Mouse (Mus musculus) heart, embryonic 11.5 days (tissue): ENCODE results near the gene Abhd14a. TPM values are rescaled to one million over a fixed set of nuclear protein-coding genes. Genes with fewer than 3 reads are reported as not detected.
A peak's percentile ranks its signal among the peaks of the same experiment; 100 is the strongest.

Experiments
- ATAC-seq: fragments of 200-750 bp; cut with Nextera tagmentation; replicated peaks from 2 replicates; pipeline ENCODE4 v1.8.0; 2017; ENCODE audit warnings: moderate library complexity; ENCODE audit not compliant: insufficient number of reproducible peaks, low FRiP score, low TSS enrichment
- H3K27ac ChIP-seq: fragments of 300-500 bp; sonication (generic); 2 replicates; pipeline ENCODE4 v1.5.1; 2014; ENCODE audit warnings: mild to moderate bottlenecking, low read depth, low read length
- H3K27me3 ChIP-seq: fragments of 300-500 bp; sonication (generic); 2 replicates; pipeline ENCODE4 v1.6.1; 2014; ENCODE audit warnings: mild to moderate bottlenecking, low read length, mixed read lengths; ENCODE audit not compliant: control insufficient read depth, insufficient read depth
- H3K36me3 ChIP-seq: fragments of 300-500 bp; sonication (generic); 2 replicates; pipeline ENCODE4 v1.6.1; 2014; ENCODE audit warnings: mild to moderate bottlenecking, low read length, moderate library complexity, mixed read lengths; ENCODE audit not compliant: control insufficient read depth, insufficient read depth
- H3K4me1 ChIP-seq: fragments of 300-500 bp; sonication (generic); 2 replicates; pipeline ENCODE4 v1.6.1; 2014; ENCODE audit warnings: low read length; ENCODE audit not compliant: control insufficient read depth, insufficient read depth
- H3K4me2 ChIP-seq: fragments of 300-500 bp; sonication (generic); 2 replicates; pipeline ENCODE4 v1.6.1; 2014; ENCODE audit warnings: mild to moderate bottlenecking, moderate library complexity
- H3K4me3 ChIP-seq: fragments of 300-500 bp; sonication (generic); 2 replicates; pipeline ENCODE4 v1.5.1; 2014; ENCODE audit warnings: low read depth, low read length
- H3K9ac ChIP-seq: fragments of 300-500 bp; sonication (generic); 2 replicates; pipeline ENCODE4 v1.6.1; 2014; ENCODE audit warnings: mild to moderate bottlenecking, low read depth, low read length, moderate library complexity
- H3K9me3 ChIP-seq: fragments of 300-500 bp; sonication (generic); replicated peaks from 2 replicates; pipeline ENCODE4 v1.6.1; 2016; ENCODE audit warnings: low read length; ENCODE audit not compliant: control insufficient read depth
- WGBS: fragments of 180-500 bp; shearing (Covaris S2); extraction: QIAGEN DNeasy Blood & Tissue Kit; methylation state at CpG from one replicate; pipeline ENCODE4 v1.1.7; 2014; ENCODE audit not compliant: insufficient replicate concordance; 5-methylcytosine and 5-hydroxymethylcytosine counted together
- polyA plus RNA-seq: library from polyadenylated mRNA; unstranded; fragments of >200 nt; fragmentation: Nextera tagmentation; extraction: Ambion mirVana; gene quantifications from 2 replicates; pipeline ENCODE4 v1.2.1, GENCODE M21; 2014

Abhd14a gene
- polyA plus RNA-seq, 1 experiment from 2014 or later: 41.9 TPM

- WGBS: 77% methylated on average over 9 of the region's 9 CpGs
- H3K27ac ChIP-seq: no peak overlapping the region
Measured at GRCm38 (mm10) chr9:106478101-106478500, 30.6 kb upstream of the Abhd14a start.

GRCm38 (mm10) chr9:106477649-106478048 is 30.2 kb upstream of the Abhd14a start:
- no peaks in the 10 kb centered on the region for H3K9me3 ChIP-seq
- H3K27ac ChIP-seq: no peak overlapping the region
- ATAC-seq: no peak
- peak overlapping the region; percentile 57 for H3K4me3 ChIP-seq
- peak overlapping the region; percentile 77 for H3K4me2 ChIP-seq
- peak overlapping the region; percentile 63 for H3K9ac ChIP-seq
- peaks cover 23% of the 10 kb centered on the region for H3K4me1 ChIP-seq
- H3K36me3 ChIP-seq: peaks cover under 1% of the 10 kb centered on the region; the same call in 1 of the 2 replicates
- 2% methylated on average over 16 of the region's 16 CpGs for WGBS
- no peaks in the 10 kb centered on the region for H3K27me3 ChIP-seq

More at GRCm38 (mm10) chr9:106478101-106478500, 30.6 kb upstream of the Abhd14a start:
- peak overlapping the region; percentile 63; the same call in 1 of the 2 replicates for H3K9ac ChIP-seq
- no peaks in the 10 kb centered on the region for H3K27me3 ChIP-seq
- no peaks in the 10 kb centered on the region for H3K9me3 ChIP-seq
- H3K4me3 ChIP-seq: peak overlapping the region; percentile 57
- H3K36me3 ChIP-seq: peaks cover 5% of the 10 kb centered on the region
- no peak for ATAC-seq
- peak overlapping the region; percentile 77 for H3K4me2 ChIP-seq
- peaks cover 23% of the 10 kb centered on the region for H3K4me1 ChIP-seq

- H3K27me3 ChIP-seq: no peaks in the 10 kb centered on the region
- H3K9me3 ChIP-seq: no peaks in the 10 kb centered on the region
- peak within 1 kb of the TSS; percentile 63 for H3K9ac ChIP-seq
- H3K27ac ChIP-seq: no peak within 1 kb of the TSS
- under 1% methylated on average over 41 of the region's 41 CpGs for WGBS
- H3K4me1 ChIP-seq: peaks cover 28% of the 10 kb centered on the region
- H3K4me3 ChIP-seq: peak within 1 kb of the TSS; percentile 57
- peak within 1 kb of the TSS; percentile 77 for H3K4me2 ChIP-seq
- H3K36me3 ChIP-seq: no peaks in the 10 kb centered on the region
- peak; percentile 98 for ATAC-seq
Measured at GRCm38 (mm10) chr9:106476924-106477484, 29.5 kb upstream of the Abhd14a start, which contains the start of gene Parp3. Gene Parp3 (minus strand): TSS chr9:106476949.

- H3K9ac ChIP-seq: peak overlapping the region; percentile 58
- H3K4me3 ChIP-seq: peak overlapping the region; percentile 57; the same call in 1 of the 2 replicates
- peaks cover 33% of the 10 kb centered on the region for H3K4me1 ChIP-seq
Measured at GRCm38 (mm10) chr9:106476002-106476923, 28.8 kb upstream of the Abhd14a start.

GRCm38 (mm10) chr9:106475663-106476001 is 28.2 kb upstream of the Abhd14a start, which contains the start of gene Rrp9:
Gene Rrp9 (plus strand): TSS chr9:106475963.
- Histone ChIP-seq H3K4me2 (peak within 1 kb of the TSS; percentile 48), H3K4me1 (peaks cover 33% of the 10 kb centered on the region), H3K9ac (peak within 1 kb of the TSS; percentile 58), H3K4me3 (peak within 1 kb of the TSS; percentile 57; the same call in 1 of the 2 replicates), H3K9me3 (no peaks in the 10 kb centered on the region), H3K27ac (no peak within 1 kb of the TSS), H3K36me3 (no peaks in the 10 kb centered on the region), H3K27me3 (no peaks in the 10 kb centered on the region)
- 82% methylated on average over 10 of the region's 10 CpGs for WGBS
- ATAC-seq: no peak

More at GRCm38 (mm10) chr9:106476002-106476923, 28.8 kb upstream of the Abhd14a start:
- no peaks in the 10 kb centered on the region for H3K36me3 ChIP-seq
- peak; percentile 14; the same call in 1 of the 2 replicates for ATAC-seq
- H3K4me2 ChIP-seq: peak overlapping the region; percentile 48
- 31% methylated on average over 16 of the region's 16 CpGs for WGBS
- no peaks in the 10 kb centered on the region for H3K9me3 ChIP-seq
- no peak overlapping the region for H3K27ac ChIP-seq
- no peaks in the 10 kb centered on the region for H3K27me3 ChIP-seq

DNA sequence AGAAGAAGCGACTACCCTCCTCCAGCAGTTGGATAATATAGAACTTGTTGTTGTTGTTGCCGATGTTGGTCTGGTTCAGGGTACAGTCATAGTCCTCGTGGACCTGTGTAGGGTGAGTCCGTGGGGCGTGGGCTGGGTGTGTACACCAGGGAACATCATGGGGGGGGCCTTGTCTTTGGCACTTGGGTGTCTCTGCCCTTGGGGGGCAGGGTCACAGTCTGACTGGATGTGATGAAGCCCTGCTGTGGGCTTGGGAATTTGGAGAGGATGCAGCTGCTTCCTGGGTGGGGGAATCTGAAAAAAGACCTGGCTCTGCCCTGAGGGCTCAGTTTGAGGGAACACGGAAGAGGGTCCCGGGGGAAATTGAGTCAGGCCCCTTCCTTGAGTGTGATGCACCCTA is 27.6 kb upstream of the Abhd14a start:
- no peak for ATAC-seq
- H3K4me3 ChIP-seq: no peak overlapping the region
- no peaks in the 10 kb centered on the region for H3K27me3 ChIP-seq
- H3K4me1 ChIP-seq: peaks cover 33% of the 10 kb centered on the region
- no peak overlapping the region for H3K4me2 ChIP-seq
- H3K27ac ChIP-seq: no peak overlapping the region
- no peak overlapping the region for H3K9ac ChIP-seq
- no peaks in the 10 kb centered on the region for H3K36me3 ChIP-seq
- H3K9me3 ChIP-seq: no peaks in the 10 kb centered on the region
- WGBS: 61% methylated on average over 7 of the region's 7 CpGs

GRCm38 (mm10) chr9:106474456-106474855 is 27.0 kb upstream of the Abhd14a start:
- H3K4me2 ChIP-seq: peak overlapping the region; percentile 18; the same call in 1 of the 2 replicates
- H3K4me1 ChIP-seq: peaks cover 33% of the 10 kb centered on the region
- no peaks in the 10 kb centered on the region for H3K27me3 ChIP-seq
- no peaks in the 10 kb centered on the region for H3K36me3 ChIP-seq
- no peak overlapping the region for H3K27ac ChIP-seq
- H3K9ac ChIP-seq: no peak overlapping the region
- H3K4me3 ChIP-seq: no peak overlapping the region
- H3K9me3 ChIP-seq: no peaks in the 10 kb centered on the region
- 4% methylated on average over 6 of the region's 6 CpGs for WGBS
- ATAC-seq: no peak

DNA sequence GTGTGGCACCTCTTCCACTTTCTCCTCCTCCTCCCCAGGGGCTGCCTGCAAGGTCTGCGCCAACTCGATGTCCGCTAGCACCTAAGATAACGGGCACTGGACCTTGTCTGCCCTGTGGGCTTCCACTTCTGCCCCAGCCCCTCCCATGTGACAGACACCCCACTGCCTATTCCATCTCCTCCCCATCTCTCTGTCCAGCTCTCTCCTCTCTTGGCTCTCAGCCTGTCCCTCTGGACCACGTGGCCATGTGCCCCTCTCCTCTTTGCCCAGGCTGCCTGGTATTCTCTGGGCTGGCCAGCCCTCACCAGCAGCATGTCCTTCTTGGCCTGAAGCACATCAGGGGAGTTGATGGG is 26.3 kb upstream of the Abhd14a start:
- 71% methylated on average over 5 of the region's 5 CpGs for WGBS
- no peak for ATAC-seq
- Histone ChIP-seq H3K27ac (no peak overlapping the region), H3K4me1 (peaks cover 33% of the 10 kb centered on the region), H3K4me2 (no peak overlapping the region), H3K4me3 (no peak overlapping the region), H3K27me3 (no peaks in the 10 kb centered on the region), H3K9me3 (no peaks in the 10 kb centered on the region), H3K36me3 (no peaks in the 10 kb centered on the region), H3K9ac (no peak overlapping the region)
